Mouse (Mus musculus) 3134 (cell line): ENCODE data around the gene Vmo1.
A peak's percentile ranks its signal among the peaks of the same experiment; 100 is the strongest.
"Not testable (repeated sequence)": the region's sequence is repeated elsewhere in the genome, so short reads cannot be mapped to it uniquely, and the experiment has no call there.

Experiments
- DNase-seq: peaks from one replicate; pipeline ENCODE4 v3.0.0-alpha.2; 2011; ENCODE audit warnings: low spot score; ENCODE audit not compliant: insufficient read length; ENCODE audit errors: extremely low read depth

The Vmo1 gene

GRCm38 (mm10) chr11:70514288-70514687, at the start of gene Vmo1:
Gene Vmo1 (minus strand): TSS chr11:70514616.
- DNase-seq = no peak

GRCm38 (mm10) chr11:70563470-70564275, 49.3 kb upstream of the Vmo1 start:
- DNase-seq = peak; percentile 56

GRCm38 (mm10) chr11:70562995-70563469, 48.6 kb upstream of the Vmo1 start:
- no peak for DNase-seq

- peak; percentile 91 for DNase-seq
These were observed 48.0 kb upstream of the Vmo1 start, which contains the start of gene Mink1 for GRCm38 (mm10) chr11:70562287-70562994. Gene Mink1 (plus strand): TSS chr11:70562881.

- no peak for DNase-seq
These were observed 47.5 kb upstream of the Vmo1 start for GRCm38 (mm10) chr11:70561937-70562286.

GRCm38 (mm10) chr11:70557545-70557944, 43.1 kb upstream of the Vmo1 start:
- DNase-seq = no peak

- DNase-seq = no peak
These were observed 39.5 kb upstream of the Vmo1 start for GRCm38 (mm10) chr11:70553940-70554339.

- DNase-seq = no peak
These were observed 37.1 kb upstream of the Vmo1 start for GRCm38 (mm10) chr11:70551526-70551925.

GRCm38 (mm10) chr11:70544496-70544895, 30.1 kb upstream of the Vmo1 start:
- DNase-seq = no peak

GRCm38 (mm10) chr11:70541415-70541814, 27.0 kb upstream of the Vmo1 start:
- no peak for DNase-seq

GRCm38 (mm10) chr11:70540928-70541327, 26.5 kb upstream of the Vmo1 start:
- no peak for DNase-seq

GRCm38 (mm10) chr11:70539877-70540587, 25.6 kb upstream of the Vmo1 start, which contains the start of gene Pld2:
Gene Pld2 (plus strand): TSS chr11:70540064.
- DNase-seq = peak; percentile 97

- DNase-seq = no peak
These were observed 25.0 kb upstream of the Vmo1 start for GRCm38 (mm10) chr11:70539423-70539822.

GRCm38 (mm10) chr11:70532839-70533238, 18.4 kb upstream of the Vmo1 start, which contains the start of gene Gm40193:
Gene Gm40193 (minus strand): TSS chr11:70532939.
- no peak for DNase-seq

- not testable (repeated sequence) for DNase-seq
These were observed 16.6 kb upstream of the Vmo1 start for GRCm38 (mm10) chr11:70531065-70531464.

GRCm38 (mm10) chr11:70528610-70529009, 14.2 kb upstream of the Vmo1 start:
- no peak for DNase-seq

GRCm38 (mm10) chr11:70526211-70526610, 11.8 kb upstream of the Vmo1 start:
- no peak for DNase-seq

- DNase-seq = no peak
These were observed 11.3 kb upstream of the Vmo1 start for GRCm38 (mm10) chr11:70525726-70526125.

- peak; percentile 84 for DNase-seq
These were observed 10.8 kb upstream of the Vmo1 start, which contains the start of gene Psmb6 for GRCm38 (mm10) chr11:70525184-70525678. Gene Psmb6 (plus strand): TSS chr11:70525367.

- DNase-seq = no peak
These were observed 10.4 kb upstream of the Vmo1 start for GRCm38 (mm10) chr11:70524782-70525181.
